Mouse (Mus musculus): Measurements from ENCODE around the gene Eid2b. TPM values are rescaled to one million over a fixed set of nuclear protein-coding genes. Genes with fewer than 3 reads are reported as not detected.

Gene Eid2b
- polyA plus RNA-seq, 1 experiment from 2014 or later: 38.2 TPM

Other genes with a start within 250 kb of the Eid2b start
- 292 and 295 TPM in 2 replicates for gene Psmc4, start 227.6 kb upstream of the Eid2b start, polyA plus RNA-seq (2015; fragmentation: Nextera tagmentation; extraction: Ambion mirVana)
- 0.14 TPM in 1 of 2 replicates, not detected in the other for gene Fcgbp, start 206.5 kb upstream of the Eid2b start, polyA plus RNA-seq (2015; fragmentation: Nextera tagmentation; extraction: Ambion mirVana)
- gene 9530053A07Rik, start 148.3 kb upstream of the Eid2b start, polyA plus RNA-seq (2015; fragmentation: Nextera tagmentation; extraction: Ambion mirVana): 0.06 and 0.07 TPM in 2 replicates
- gene Fbl, start 108.0 kb upstream of the Eid2b start, polyA plus RNA-seq (2015; fragmentation: Nextera tagmentation; extraction: Ambion mirVana): 81.3 and 97.9 TPM in 2 replicates
- 15.6 and 16.0 TPM in 2 replicates for gene Dyrk1b, start 98.3 kb upstream of the Eid2b start, polyA plus RNA-seq (2015; fragmentation: Nextera tagmentation; extraction: Ambion mirVana)
- 7.0 and 13.5 TPM in 2 replicates for gene Eid2, start 9.9 kb upstream of the Eid2b start, polyA plus RNA-seq (2015; fragmentation: Nextera tagmentation; extraction: Ambion mirVana)
- gene Selenov, start 13.4 kb downstream of the Eid2b start, polyA plus RNA-seq (2015; fragmentation: Nextera tagmentation; extraction: Ambion mirVana): 0.50 and 0.69 TPM in 2 replicates
- gene Dll3, start 24.5 kb downstream of the Eid2b start, polyA plus RNA-seq (2015; fragmentation: Nextera tagmentation; extraction: Ambion mirVana): 31.1 and 31.6 TPM in 2 replicates
- gene Timm50, start 34.3 kb downstream of the Eid2b start, polyA plus RNA-seq (2015; fragmentation: Nextera tagmentation; extraction: Ambion mirVana): 125 and 131 TPM in 2 replicates
- 92.1 and 94.1 TPM in 2 replicates for gene Supt5, start 61.0 kb downstream of the Eid2b start, polyA plus RNA-seq (2015; fragmentation: Nextera tagmentation; extraction: Ambion mirVana)
- gene Rps16, start 72.9 kb downstream of the Eid2b start, polyA plus RNA-seq (2015; fragmentation: Nextera tagmentation; extraction: Ambion mirVana): 533 and 537 TPM in 2 replicates
- gene Plekhg2, start 94.9 kb downstream of the Eid2b start, polyA plus RNA-seq (2015; fragmentation: Nextera tagmentation; extraction: Ambion mirVana): 33.8 and 35.8 TPM in 2 replicates
- 4.9 and 6.5 TPM in 2 replicates for gene Zfp36, start 102.5 kb downstream of the Eid2b start, polyA plus RNA-seq (2015; fragmentation: Nextera tagmentation; extraction: Ambion mirVana)
- gene Med29, start 115.0 kb downstream of the Eid2b start, polyA plus RNA-seq (2015; fragmentation: Nextera tagmentation; extraction: Ambion mirVana): 35.7 and 45.4 TPM in 2 replicates
- gene Paf1, start 115.2 kb downstream of the Eid2b start, polyA plus RNA-seq (2015; fragmentation: Nextera tagmentation; extraction: Ambion mirVana): 99.8 and 103 TPM in 2 replicates
- gene Gmfg, start 159.7 kb downstream of the Eid2b start, polyA plus RNA-seq (2015; fragmentation: Nextera tagmentation; extraction: Ambion mirVana): 5.3 and 6.0 TPM in 2 replicates
- gene Lrfn1, start 174.2 kb downstream of the Eid2b start, polyA plus RNA-seq (2015; fragmentation: Nextera tagmentation; extraction: Ambion mirVana): 14.1 and 15.2 TPM in 2 replicates
- gene Ifnl2, start 232.7 kb downstream of the Eid2b start, polyA plus RNA-seq (2015; fragmentation: Nextera tagmentation; extraction: Ambion mirVana): not detected in 2 replicates
- gene Ifnl3, start 245.1 kb downstream of the Eid2b start, polyA plus RNA-seq (2015; fragmentation: Nextera tagmentation; extraction: Ambion mirVana): not detected in 2 replicates